8 mouse cellular contexts compared by ENCODE assay signal in the genomic region with DNA sequence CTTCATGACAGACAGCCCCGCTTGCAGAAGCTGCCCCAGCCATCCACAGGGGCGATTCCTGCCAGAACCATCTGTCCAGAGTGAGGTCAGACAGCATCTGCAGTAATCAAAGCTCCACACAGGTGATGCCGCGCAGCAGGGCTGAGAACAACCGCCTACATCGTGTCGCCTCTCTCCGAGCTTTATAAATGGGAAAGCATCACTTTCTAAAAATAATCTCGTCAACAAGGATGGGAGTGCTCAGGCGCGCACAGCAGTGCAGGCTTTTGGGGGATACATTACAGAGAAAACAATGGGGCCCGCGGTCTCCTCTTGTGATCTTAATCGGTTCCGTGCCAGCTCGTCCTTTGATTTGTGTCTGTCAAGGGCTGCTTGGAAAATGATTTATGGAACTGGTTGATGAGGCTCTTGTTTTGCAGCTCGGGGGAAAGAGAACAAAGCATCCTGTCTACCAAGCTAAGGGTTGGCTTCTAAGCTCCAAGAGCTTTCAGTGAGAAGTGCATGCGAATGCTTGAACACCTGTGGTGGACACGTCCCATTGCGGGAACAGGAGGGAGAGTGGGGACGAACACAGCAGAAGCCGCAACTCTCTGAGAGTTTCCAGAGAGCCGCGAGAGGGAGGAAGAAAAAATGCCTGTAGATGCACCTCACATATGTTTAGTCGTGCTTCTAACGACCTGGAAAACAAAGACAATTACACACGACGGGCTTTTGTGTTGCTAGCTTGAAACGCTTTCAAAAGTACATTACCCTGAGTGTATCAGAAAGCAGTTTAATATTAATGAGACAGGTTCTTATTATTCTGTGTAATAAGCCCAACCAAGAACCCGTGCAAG. TPM values are rescaled to one million over a fixed set of nuclear protein-coding genes. Genes with fewer than 3 reads are reported as not detected.
A peak's percentile ranks its signal among the peaks of the same experiment; 100 is the strongest.
DNase-seq lines count a peak whose midpoint lies in the region; ATAC-seq and TF ChIP-seq lines count a peak whose summit lies in the region.

No protein-coding gene starts in this region.

- H3K4me1 ChIP-seq in kidney, postnatal 0 days (replicated peaks; ENCODE audit: insufficient read depth, low read length) = peaks cover 14% of the 10 kb centered on the region; the same call in 1 of the 2 replicates
- peaks cover 3% of the 10 kb centered on the region for H3K4me1 ChIP-seq in hindbrain, embryonic 11.5 days (replicated peaks; ENCODE audit: control insufficient read depth, insufficient read depth, low read length)
- H3K4me1 ChIP-seq in midbrain, embryonic 15.5 days = peaks cover 24% of the 10 kb centered on the region

- no peaks in the 10 kb centered on the region for H3K27me3 ChIP-seq in kidney, postnatal 0 days (ENCODE audit: insufficient read depth, low read length)
- H3K27me3 ChIP-seq in hindbrain, embryonic 11.5 days (ENCODE audit: control insufficient read depth, insufficient read depth, low read length) = no peaks in the 10 kb centered on the region
- no peaks in the 10 kb centered on the region for H3K27me3 ChIP-seq in midbrain, embryonic 15.5 days (replicated peaks)

- ATAC-seq in kidney, postnatal 0 days (replicated peaks; ENCODE audit: low FRiP score, low read depth) = peak; percentile 34; the same call in 1 of the 2 replicates
- ATAC-seq in hindbrain, embryonic 11.5 days (ENCODE audit: low FRiP score) = no peak
- peak; percentile 34 for ATAC-seq in midbrain, embryonic 15.5 days (replicated peaks)
- no peak for ATAC-seq in megakaryocyte progenitor cell, adult 5-6 weeks (replicated peaks; ENCODE audit: poor library complexity)
- ATAC-seq in erythroid progenitor cell, adult 5-6 weeks (replicated peaks; ENCODE audit: low FRiP score, poor library complexity, severe bottlenecking) = no peak

- DNase-seq in kidney, postnatal 0 days (ENCODE audit: low spot score) = peak; percentile 83
- no peak for DNase-seq in kidney, postnatal 14 days
- peak; percentile 43 for DNase-seq in embryo, embryonic 11 days
- DNase-seq in hindbrain, embryonic 11.5 days (ENCODE audit: low spot score) = peak; percentile 55
- no peak for DNase-seq in gastrocnemius, adult 18-20 months (ENCODE audit: low spot score)

- 3% methylated on average over 30 of the region's 30 CpGs for WGBS in kidney, postnatal 0 days
- 9% methylated on average over 30 of the region's 30 CpGs for WGBS in hindbrain, embryonic 11.5 days
- 7% methylated on average over 30 of the region's 30 CpGs for WGBS in midbrain, embryonic 15.5 days

- no peaks in the 10 kb centered on the region for H3K36me3 ChIP-seq in kidney, postnatal 0 days (ENCODE audit: insufficient read depth, low read length)
- no peaks in the 10 kb centered on the region for H3K36me3 ChIP-seq in hindbrain, embryonic 11.5 days (ENCODE audit: control insufficient read depth, insufficient read depth, low read length)
- H3K36me3 ChIP-seq in midbrain, embryonic 15.5 days (replicated peaks) = no peaks in the 10 kb centered on the region

- no peak for TF ChIP-seq CTCF in kidney, postnatal 0 days (IDR thresholded peaks at IDR 0.05; ENCODE audit: low read depth)

- H3K9me3 ChIP-seq in kidney, postnatal 0 days (replicated peaks; ENCODE audit: low read length) = no peaks in the 10 kb centered on the region
- no peaks in the 10 kb centered on the region for H3K9me3 ChIP-seq in hindbrain, embryonic 11.5 days (ENCODE audit: control insufficient read depth, low read length)
- no peaks in the 10 kb centered on the region for H3K9me3 ChIP-seq in midbrain, embryonic 15.5 days

- H3K4me3 ChIP-seq in kidney, postnatal 0 days (replicated peaks; ENCODE audit: low read depth, low read length) = no peak overlapping the region
- 0 out of 2 replicates have a peak overlapping the region, but pooled peaks have one; percentile 8 for H3K4me3 ChIP-seq in hindbrain, embryonic 11.5 days (ENCODE audit: low read depth, low read length)
- H3K4me3 ChIP-seq in midbrain, embryonic 15.5 days = peak overlapping the region; percentile 16

- H3K9ac ChIP-seq in kidney, postnatal 0 days (ENCODE audit: low read depth, low read length) = no peak overlapping the region
- H3K9ac ChIP-seq in hindbrain, embryonic 11.5 days (ENCODE audit: low read depth, low read length) = no peak overlapping the region
- H3K9ac ChIP-seq in midbrain, embryonic 15.5 days = 0 out of 2 replicates have a peak overlapping the region, but pooled peaks have one; percentile 10

- H3K27ac ChIP-seq in kidney, postnatal 0 days = peak overlapping the region; percentile 42; the same call in 1 of the 2 replicates
- H3K27ac ChIP-seq in hindbrain, embryonic 11.5 days (ENCODE audit: low read depth, low read length) = no peak overlapping the region
- H3K27ac ChIP-seq in midbrain, embryonic 15.5 days = peak overlapping the region; percentile 45; the same call in 1 of the 2 replicates

- H3K4me2 ChIP-seq in kidney, postnatal 0 days (ENCODE audit: low read length) = peak overlapping the region; percentile 46
- H3K4me2 ChIP-seq in hindbrain, embryonic 11.5 days (replicated peaks; ENCODE audit: low read depth, low read length) = peak overlapping the region; percentile 43
- peak overlapping the region; percentile 42 for H3K4me2 ChIP-seq in midbrain, embryonic 15.5 days

RNA-seq across cellular contexts. Expression of gene Atxn1, which starts 44.2 kb away (rescaled TPM):
- polyA plus RNA-seq in kidney, postnatal 0 days (2015; fragmentation: Nextera tagmentation; extraction: Ambion mirVana) = 6.8 and 9.4 TPM in 2 replicates
- 1.5 and 3.2 TPM in 2 replicates for polyA plus RNA-seq in hindbrain, embryonic 11.5 days (2014; fragmentation: Nextera tagmentation; extraction: Ambion mirVana)
- 8.6 and 9.0 TPM in 2 replicates for polyA plus RNA-seq in midbrain, embryonic 15.5 days (2015; fragmentation: Nextera tagmentation; extraction: Ambion mirVana)
- 10 to 100 TPM; 38.7 to 51.0 TPM for total RNA-seq in gastrocnemius, adult 18-20 months (2021)
- total RNA-seq in megakaryocyte progenitor cell, adult 5-6 weeks (2015) = 16.8 and 22.6 TPM in 2 replicates
- total RNA-seq in megakaryocyte progenitor cell, adult 5-6 weeks (2017) = 7.2 and 13.7 TPM in 2 replicates
- 4.3 and 30.2 TPM in 2 replicates for total RNA-seq in erythroid progenitor cell, adult 5-6 weeks (2015; ENCODE audit: low replicate concordance)
- 3.6 and 7.2 TPM in 2 replicates for total RNA-seq in erythroid progenitor cell, adult 5-6 weeks (2017; ENCODE audit: low replicate concordance)

Comparison
In these comparisons a context has a peak if more than half of its experiments do, and no peak if none do; other contexts are left out.
1. DNase-seq: peak in kidney, postnatal 0 days (single experiment), embryo, embryonic 11 days (single experiment) and hindbrain, embryonic 11.5 days (single experiment); none in kidney, postnatal 14 days (single experiment) and gastrocnemius, adult 18-20 months (single experiment).
2. ATAC-seq: peak in kidney, postnatal 0 days (single experiment) and midbrain, embryonic 15.5 days (single experiment); none in hindbrain, embryonic 11.5 days (single experiment), megakaryocyte progenitor cell, adult 5-6 weeks (single experiment) and erythroid progenitor cell, adult 5-6 weeks (single experiment).
3. Peak in every context shown above with its lines, with median percentiles within 50 percentile points of each other: H3K4me2 ChIP-seq.